8 mouse cellular contexts compared by ENCODE assay signal in the genomic region with DNA sequence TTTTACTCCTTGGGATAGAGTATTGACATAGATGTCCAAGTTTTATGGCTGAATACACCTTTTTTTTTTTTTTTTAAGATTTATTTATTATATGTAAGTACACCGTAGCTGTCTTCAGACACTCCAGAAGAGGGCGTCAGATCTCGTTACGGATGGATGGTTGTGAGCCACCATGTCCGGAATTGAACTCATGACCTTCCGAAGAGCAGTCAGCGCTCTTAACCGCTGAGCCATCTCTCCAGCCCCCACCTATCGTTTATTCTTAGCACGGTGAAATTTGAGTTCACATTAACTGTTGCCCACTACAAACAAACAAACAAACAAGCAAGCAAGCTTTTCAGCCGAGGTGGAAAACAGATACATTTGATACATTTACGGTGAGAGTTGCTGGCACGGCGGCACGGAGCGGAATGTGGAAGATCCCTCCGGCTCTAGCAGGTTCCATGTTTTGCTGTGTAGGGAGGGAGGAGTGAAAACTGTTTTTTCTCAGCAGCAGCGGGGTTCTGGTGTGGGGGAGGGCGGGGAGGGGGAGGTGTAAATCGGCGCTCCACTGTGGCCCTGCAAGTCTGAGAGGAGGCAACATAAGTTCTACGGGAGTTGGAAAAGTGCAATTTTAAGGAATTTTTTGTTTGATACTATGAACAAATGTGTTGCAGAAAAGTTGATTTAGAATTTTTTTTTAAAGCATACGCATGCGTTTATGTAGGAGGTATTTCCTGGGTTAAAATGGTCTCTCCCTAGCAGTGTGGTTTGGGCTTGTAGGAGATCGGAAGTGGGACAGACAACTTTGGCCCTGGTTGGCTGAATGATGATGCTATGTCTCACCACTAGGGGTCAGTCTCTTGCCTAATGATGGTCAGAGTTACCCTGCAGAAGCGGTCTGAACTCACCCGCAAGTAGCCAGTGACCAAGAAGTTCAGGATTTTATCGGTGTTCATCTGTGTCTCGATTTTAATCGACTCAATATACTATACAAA. TPM values are rescaled to one million over a fixed set of nuclear protein-coding genes. Genes with fewer than 3 reads are reported as not detected.
DNase-seq lines count a peak whose midpoint lies in the region; ATAC-seq and TF ChIP-seq lines count a peak whose summit lies in the region.

No protein-coding gene starts in this region.

- H3K79me2 ChIP-seq in heart, adult 2 months (replicated peaks; ENCODE audit: control insufficient read depth, insufficient read depth, low read length) = no peaks in the 10 kb centered on the region

- intact Hi-C loops in heart, adult 2 months (cut with DNase I) = loop anchor here (1.0 to 5.0 kb wide), 4 partner anchors 37 to 545 kb away; partner anchors contain the start of gene Prkci

- no peak for TF ChIP-seq POLR2A in heart, adult 2 months (IDR thresholded peaks at IDR 0.05; ENCODE audit: insufficient read depth, low read depth, low read length)

- no peaks in the 10 kb centered on the region for H3K9me3 ChIP-seq in embryonic facial prominence, embryonic 14.5 days (ENCODE audit: control insufficient read depth, low read length)
- no peaks in the 10 kb centered on the region for H3K9me3 ChIP-seq in limb, embryonic 13.5 days
- no peaks in the 10 kb centered on the region for H3K9me3 ChIP-seq in midbrain, embryonic 16.5 days (replicated peaks; ENCODE audit: control insufficient read depth, low read length, poor library complexity, severe bottlenecking)

- no peaks in the 10 kb centered on the region for H3K4me1 ChIP-seq in embryonic facial prominence, embryonic 14.5 days (ENCODE audit: control insufficient read depth, insufficient read depth, low read length)
- H3K4me1 ChIP-seq in heart, adult 2 months (ENCODE audit: control insufficient read depth, insufficient read depth, low read length) = no peaks in the 10 kb centered on the region
- H3K4me1 ChIP-seq in limb, embryonic 13.5 days = no peaks in the 10 kb centered on the region
- peaks cover 4% of the 10 kb centered on the region for H3K4me1 ChIP-seq in midbrain, embryonic 16.5 days (ENCODE audit: control insufficient read depth, insufficient read depth, low read length)

- 2% methylated on average over 30 of the region's 30 CpGs for WGBS in embryonic facial prominence, embryonic 14.5 days
- under 1% methylated on average over 30 of the region's 30 CpGs for WGBS in heart, adult 2 months
- 2% methylated on average over 30 of the region's 30 CpGs for WGBS in limb, embryonic 13.5 days
- 4% methylated on average over 30 of the region's 30 CpGs for WGBS in midbrain, embryonic 16.5 days

- peak overlapping the region; percentile 57 for H3K9ac ChIP-seq in embryonic facial prominence, embryonic 14.5 days (ENCODE audit: low read depth, low read length)
- peak overlapping the region; percentile 47 for H3K9ac ChIP-seq in heart, adult 2 months (ENCODE audit: low read depth, low read length)
- H3K9ac ChIP-seq in limb, embryonic 13.5 days = peak overlapping the region; percentile 50; the same call in 1 of the 2 replicates
- no peak overlapping the region for H3K9ac ChIP-seq in midbrain, embryonic 16.5 days (ENCODE audit: low read depth, low read length)

- H3K27ac ChIP-seq in embryonic facial prominence, embryonic 14.5 days (replicated peaks; ENCODE audit: low read depth, low read length) = peak overlapping the region; percentile 73
- peak overlapping the region; percentile 77 for H3K27ac ChIP-seq in heart, adult 2 months
- H3K27ac ChIP-seq in limb, embryonic 13.5 days = peak overlapping the region; percentile 35; the same call in 1 of the 2 replicates
- no peak overlapping the region for H3K27ac ChIP-seq in midbrain, embryonic 16.5 days (ENCODE audit: low read length)

- peak; percentile 88 for ATAC-seq in embryonic facial prominence, embryonic 14.5 days (ENCODE audit: low read depth)
- ATAC-seq in limb, embryonic 13.5 days (ENCODE audit: low FRiP score, low read depth) = peak; percentile 87
- ATAC-seq in midbrain, embryonic 16.5 days = peak; percentile 94

- TF ChIP-seq CTCF in heart, adult 2 months (IDR thresholded peaks at IDR 0.05) = peak; percentile 97

- peak; percentile 97 for TF ChIP-seq EP300 in heart, adult 2 months (IDR thresholded peaks at IDR 0.05; ENCODE audit: insufficient read depth, low read depth, low read length)

- DNase-seq in A20 (ENCODE audit: low read depth, low spot score) = peak; percentile 86
- peak; percentile 16 to 66 for DNase-seq in adrenal gland, postnatal 4 days (ENCODE audit: low spot score in 2 of 2)
- peak; percentile 95 for DNase-seq in embryonic facial prominence, embryonic 14.5 days (ENCODE audit: low spot score)
- DNase-seq in heart, adult 2 months = peak; percentile 65 to 85
- peak; percentile 83 to 91 for DNase-seq in kidney, adult 8-10 months
- peak; percentile 36 to 68 for DNase-seq in spleen, postnatal 10 days (ENCODE audit: low spot score in 2 of 2)

- no peaks in the 10 kb centered on the region for H3K27me3 ChIP-seq in embryonic facial prominence, embryonic 14.5 days (replicated peaks; ENCODE audit: control insufficient read depth, insufficient read depth, low read length)
- no peaks in the 10 kb centered on the region for H3K27me3 ChIP-seq in heart, adult 2 months (ENCODE audit: control insufficient read depth, insufficient read depth, low read length)
- H3K27me3 ChIP-seq in limb, embryonic 13.5 days = no peaks in the 10 kb centered on the region
- no peaks in the 10 kb centered on the region for H3K27me3 ChIP-seq in midbrain, embryonic 16.5 days (ENCODE audit: control insufficient read depth, insufficient read depth, low read depth, low read length)

- peak overlapping the region; percentile 57 for H3K4me2 ChIP-seq in embryonic facial prominence, embryonic 14.5 days (ENCODE audit: low read depth, low read length)
- peak overlapping the region; percentile 60 for H3K4me2 ChIP-seq in limb, embryonic 13.5 days (replicated peaks)
- peak overlapping the region; percentile 54 for H3K4me2 ChIP-seq in midbrain, embryonic 16.5 days (ENCODE audit: low read length)

- H3K36me3 ChIP-seq in embryonic facial prominence, embryonic 14.5 days (ENCODE audit: control insufficient read depth, insufficient read depth, low read length) = no peaks in the 10 kb centered on the region
- H3K36me3 ChIP-seq in heart, adult 2 months (ENCODE audit: control insufficient read depth, insufficient read depth, low read length) = no peaks in the 10 kb centered on the region
- H3K36me3 ChIP-seq in limb, embryonic 13.5 days = peaks cover 8% of the 10 kb centered on the region
- no peaks in the 10 kb centered on the region for H3K36me3 ChIP-seq in midbrain, embryonic 16.5 days (ENCODE audit: control insufficient read depth, insufficient read depth, low read length)

- H3K4me3 ChIP-seq in embryonic facial prominence, embryonic 14.5 days (ENCODE audit: low read depth, low read length) = peak overlapping the region; percentile 45
- peak overlapping the region; percentile 58 for H3K4me3 ChIP-seq in heart, adult 2 months
- H3K4me3 ChIP-seq in limb, embryonic 13.5 days = peak overlapping the region; percentile 47
- peak overlapping the region; percentile 30 for H3K4me3 ChIP-seq in midbrain, embryonic 16.5 days (ENCODE audit: low read depth, low read length)

RNA-seq across cellular contexts. Expression of gene Skil, which starts 37.9 kb away (rescaled TPM):
- 10 to 100 TPM; 41.5 to 46.1 TPM for total RNA-seq in adrenal gland, postnatal 4 days (2021)
- 20.8 and 21.1 TPM in 2 replicates for polyA plus RNA-seq in embryonic facial prominence, embryonic 14.5 days (2014; fragmentation: Nextera tagmentation; extraction: Ambion mirVana)
- total RNA-seq in heart, adult 2 months (2021) = 10 to 100 TPM; 14.2 to 15.4 TPM
- polyA plus RNA-seq in heart, adult 2 months (2012; rRNA removed) = 8.0 and 13.8 TPM in 2 replicates
- polyA plus RNA-seq in limb, embryonic 13.5 days (2015; fragmentation: Nextera tagmentation; extraction: Ambion mirVana) = 27.2 and 30.2 TPM in 2 replicates
- polyA plus RNA-seq in midbrain, embryonic 16.5 days (2015; fragmentation: Nextera tagmentation; extraction: Ambion mirVana) = 29.9 and 32.4 TPM in 2 replicates

Comparison
In these comparisons a context has a peak if more than half of its experiments do, and no peak if none do; other contexts are left out.
1. DNase-seq: peak in every context shown above with its lines; median percentile 95 in embryonic facial prominence, embryonic 14.5 days; 87 in kidney, adult 8-10 months; 86 in A20; 75 in heart, adult 2 months; 52 in spleen, postnatal 10 days; 41 in adrenal gland, postnatal 4 days.